Mouse (Mus musculus) G1E (cell line): ENCODE results near the gene Tex14. TPM values are rescaled to one million over a fixed set of nuclear protein-coding genes. Genes with fewer than 3 reads are reported as not detected.

ENCODE experiments used
- ATAC-seq: 2 replicates; pipeline ENCODE4 v1.8.0; 2016; ENCODE audit warnings: mild to moderate bottlenecking; ENCODE audit not compliant: insufficient number of reproducible peaks, poor library complexity, low FRiP score, severe bottlenecking; ENCODE audit errors: extremely low read depth
- DNase-seq: peaks from one replicate; pipeline ENCODE4 v3.0.0; 2012; ENCODE audit warnings: low spot score
- H3K27me3 ChIP-seq: 2 replicates; pipeline ENCODE4 v1.6.1; 2012; ENCODE audit warnings: mild to moderate bottlenecking, low read length, inconsistent platforms; ENCODE audit not compliant: insufficient read depth
- H3K36me3 ChIP-seq: replicated peaks from 2 replicates; pipeline ENCODE3; 2012; ENCODE audit warnings: mild to moderate bottlenecking, inconsistent platforms
- H3K4me1 ChIP-seq: 2 replicates; pipeline ENCODE4 v1.6.1; 2012; ENCODE audit warnings: low read depth, low read length, inconsistent platforms, mixed read lengths; ENCODE audit not compliant: insufficient read depth
- H3K4me3 ChIP-seq: 2 replicates; pipeline ENCODE4 v1.5.1; 2012; ENCODE audit warnings: low read depth, mild to moderate bottlenecking, inconsistent platforms, low read length, moderate library complexity, mixed read lengths
- H3K9me3 ChIP-seq: replicated peaks from 2 replicates; pipeline ENCODE4 v1.6.1; 2012; ENCODE audit warnings: inconsistent platforms
- CTCF ChIP-seq: IDR thresholded peaks from 2 replicates; pipeline ENCODE4 v1.5.1; 2012; ENCODE audit warnings: low read depth, low read length, inconsistent platforms, mixed read lengths
- GATA1 ChIP-seq: IDR thresholded peaks from 2 replicates; pipeline ENCODE4 v1.6.1; 2012; ENCODE audit warnings: borderline replicate concordance, low read length, inconsistent platforms, mixed read lengths
- GATA2 ChIP-seq: IDR thresholded peaks from 2 replicates; pipeline ENCODE4 v1.6.1; 2012; ENCODE audit warnings: low read depth, low read length, inconsistent platforms, borderline replicate concordance
- POLR2AphosphoS5 ChIP-seq: IDR thresholded peaks from 2 replicates; pipeline ENCODE4 v1.6.1; 2012; ENCODE audit warnings: low read depth, low read length, inconsistent platforms; ENCODE audit not compliant: insufficient replicate concordance
- TAL1 ChIP-seq: conservative IDR thresholded peaks from 2 replicates; pipeline ENCODE4 v1.6.1; 2012; ENCODE audit warnings: low read depth, low read length, inconsistent platforms, mixed read lengths
- polyA plus RNA-seq: library from polyadenylated mRNA; stranded (reverse); fragments of >175 nt; gene quantifications from 2 replicates; pipeline ENCODE4 v1.2.3, GENCODE M21; 2012
- total RNA-seq, 2 experiments: library from RNA; stranded (forward) in 1 of 2; stranded (reverse) in 1 of 2; fragments of 200-1000 nt in 1 of 2; fragments of >200 nt in 1 of 2; fragmentation: Nextera tagmentation in 1 of 2; gene quantifications; 2 replicates each; pipeline ENCODE4 v1.2.3; 2014 to 2017

The Tex14 gene
- total and polyA plus RNA-seq, 3 experiments: 0.16 TPM; not detected in 2

GRCm38 (mm10) chr11:87506502-87506901 is 101.6 kb downstream of the Tex14 start:
- TF ChIP-seq CTCF: no peak
- TF ChIP-seq POLR2AphosphoS5: no peak
- no peak for TF ChIP-seq TAL1
- TF ChIP-seq GATA2: no peak
- no peak for TF ChIP-seq GATA1
- ATAC-seq: no peak
- H3K4me3 ChIP-seq: no peak overlapping the region
- H3K27me3 ChIP-seq: peaks cover 4% of the 10 kb centered on the region; the same call in 1 of the 2 replicates
- no peaks in the 10 kb centered on the region for H3K36me3 ChIP-seq
- DNase-seq: no peak
- H3K9me3 ChIP-seq: no peaks in the 10 kb centered on the region
- H3K4me1 ChIP-seq: no peaks in the 10 kb centered on the region

GRCm38 (mm10) chr11:87507043-87507442 is 102.2 kb downstream of the Tex14 start:
- H3K4me3 ChIP-seq: no peak overlapping the region
- ATAC-seq (no peak), DNase-seq (no peak)
- H3K4me1 ChIP-seq: no peaks in the 10 kb centered on the region
- TF ChIP-seq TAL1 (no peak), POLR2AphosphoS5 (no peak), GATA1 (no peak), GATA2 (no peak), CTCF (no peak)
- no peaks in the 10 kb centered on the region for H3K36me3 ChIP-seq
- H3K9me3 ChIP-seq: no peaks in the 10 kb centered on the region
- H3K27me3 ChIP-seq: peaks cover 4% of the 10 kb centered on the region; the same call in 1 of the 2 replicates

- H3K4me3 ChIP-seq: no peak overlapping the region
- ATAC-seq (peak; percentile 49; the same call in 1 of the 2 replicates), DNase-seq (peak; percentile 27)
- TF ChIP-seq CTCF (peak; percentile 34; the same call in 1 of the 2 replicates), GATA2 (no peak)
- H3K4me1 ChIP-seq: peaks cover 13% of the 10 kb centered on the region
- H3K36me3 ChIP-seq: no peaks in the 10 kb centered on the region
- H3K27me3 ChIP-seq: peaks cover 5% of the 10 kb centered on the region
- H3K9me3 ChIP-seq: no peaks in the 10 kb centered on the region
These were observed 114.4 kb downstream of the Tex14 start for GRCm38 (mm10) chr11:87519260-87519659.

- DNase-seq (no peak), ATAC-seq (no peak)
- TF ChIP-seq CTCF: no peak
- no peak for TF ChIP-seq POLR2AphosphoS5
- no peak for TF ChIP-seq GATA1
- no peak for TF ChIP-seq GATA2
- TF ChIP-seq TAL1: no peak
- H3K27me3 ChIP-seq: peaks cover 2% of the 10 kb centered on the region; the same call in 1 of the 2 replicates
- H3K9me3 ChIP-seq: no peaks in the 10 kb centered on the region
- H3K4me1 ChIP-seq: peaks cover 16% of the 10 kb centered on the region
- H3K4me3 ChIP-seq: no peak overlapping the region
- H3K36me3 ChIP-seq: no peaks in the 10 kb centered on the region
These were observed 118.6 kb downstream of the Tex14 start for GRCm38 (mm10) chr11:87523466-87523865.

GRCm38 (mm10) chr11:87523967-87524366 is 119.1 kb downstream of the Tex14 start:
- no peaks in the 10 kb centered on the region for H3K9me3 ChIP-seq
- TF ChIP-seq TAL1 (no peak), POLR2AphosphoS5 (no peak), GATA1 (no peak), CTCF (no peak), GATA2 (no peak)
- no peaks in the 10 kb centered on the region for H3K36me3 ChIP-seq
- no peak for ATAC-seq
- H3K4me1 ChIP-seq: peaks cover 16% of the 10 kb centered on the region
- peaks cover 2% of the 10 kb centered on the region; the same call in 1 of the 2 replicates for H3K27me3 ChIP-seq
- H3K4me3 ChIP-seq: no peak overlapping the region
- no peak for DNase-seq

- no peaks in the 10 kb centered on the region for H3K36me3 ChIP-seq
- peaks cover 2% of the 10 kb centered on the region; the same call in 1 of the 2 replicates for H3K27me3 ChIP-seq
- H3K4me1 ChIP-seq: peaks cover 16% of the 10 kb centered on the region
- no peak for TF ChIP-seq CTCF
- no peak for TF ChIP-seq GATA1
- TF ChIP-seq POLR2AphosphoS5: no peak
- TF ChIP-seq TAL1: no peak
- no peak for TF ChIP-seq GATA2
- no peak overlapping the region for H3K4me3 ChIP-seq
- no peaks in the 10 kb centered on the region for H3K9me3 ChIP-seq
- no peak for DNase-seq
- no peak for ATAC-seq
These were observed 119.9 kb downstream of the Tex14 start for GRCm38 (mm10) chr11:87524780-87525179.
